ENCODE assay signal across 14 mouse cellular contexts in the genomic region with DNA sequence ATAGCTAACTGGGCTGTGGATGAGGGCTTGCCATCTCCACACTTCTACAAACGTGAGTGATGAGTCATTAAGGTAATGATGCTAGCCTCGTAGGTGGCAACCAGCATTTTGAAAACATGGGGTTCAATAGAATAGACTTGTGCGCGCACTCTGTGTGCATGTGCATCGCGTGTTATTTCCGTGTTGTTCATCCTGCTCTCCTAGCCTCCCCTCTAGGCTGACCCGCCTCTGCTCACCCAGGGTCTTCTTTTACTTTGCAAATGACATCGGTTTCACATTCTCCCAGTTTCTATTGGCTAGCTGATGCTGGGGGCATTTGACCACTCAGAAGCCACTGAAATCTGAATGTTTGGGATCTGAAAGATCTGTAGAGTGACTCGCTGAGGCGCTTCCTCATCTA. TPM values are rescaled to one million over a fixed set of nuclear protein-coding genes. Genes with fewer than 3 reads are reported as not detected.
DNase-seq lines count a peak whose midpoint lies in the region; ATAC-seq lines count a peak whose summit lies in the region.
"Had no signal": no experiment of that assay in that cellular context is flagged by ENCODE, and none has a peak within 500 bp of the region (broad histone marks: within the 10 kb centered on the region; RNA-seq: fewer than 3 reads in every experiment).

No protein-coding gene starts in this region.

- ATAC-seq in heart, embryonic 15.5 days (replicated peaks; ENCODE audit: insufficient number of reproducible peaks, insufficient read depth, low FRiP score, low read depth), result no peak
- no peak for ATAC-seq in embryonic facial prominence, embryonic 13.5 days (ENCODE audit: insufficient number of reproducible peaks, insufficient read depth, low FRiP score, low TSS enrichment, low read depth)
- ATAC-seq in midbrain, embryonic 12.5 days (ENCODE audit: low FRiP score, low read depth), result no peak

- peaks cover 15% of the 10 kb centered on the region for H3K4me1 ChIP-seq in heart, embryonic 15.5 days (replicated peaks)
- peaks cover 16% of the 10 kb centered on the region for H3K4me1 ChIP-seq in embryonic facial prominence, embryonic 13.5 days
- H3K4me1 ChIP-seq in hindbrain, embryonic 10.5 days (replicated peaks), result peaks cover 19% of the 10 kb centered on the region
- H3K4me1 ChIP-seq in midbrain, embryonic 12.5 days, result peaks cover 9% of the 10 kb centered on the region; the same call in 1 of the 2 replicates

- 31% methylated on average over 11 of the region's 11 CpGs for WGBS in heart, embryonic 15.5 days
- 27% methylated on average over 11 of the region's 11 CpGs for WGBS in embryonic facial prominence, embryonic 13.5 days
- 32% methylated on average over 11 of the region's 11 CpGs for WGBS in hindbrain, embryonic 10.5 days
- WGBS in midbrain, embryonic 12.5 days, result 36% methylated on average over 11 of the region's 11 CpGs

- H3K4me3 ChIP-seq in heart, embryonic 15.5 days, result no peak overlapping the region
- no peak overlapping the region for H3K4me3 ChIP-seq in embryonic facial prominence, embryonic 13.5 days
- peak overlapping the region; percentile 52 for H3K4me3 ChIP-seq in hindbrain, embryonic 10.5 days
- no peak overlapping the region; the same call in 1 of the 2 replicates for H3K4me3 ChIP-seq in midbrain, embryonic 12.5 days

- peaks cover 37% of the 10 kb centered on the region for H3K27me3 ChIP-seq in heart, embryonic 15.5 days
- H3K27me3 ChIP-seq in embryonic facial prominence, embryonic 13.5 days, result peaks cover 39% of the 10 kb centered on the region
- peaks cover 43% of the 10 kb centered on the region for H3K27me3 ChIP-seq in hindbrain, embryonic 10.5 days (ENCODE audit: insufficient read depth, poor library complexity, severe bottlenecking)
- H3K27me3 ChIP-seq in midbrain, embryonic 12.5 days, result peaks cover 38% of the 10 kb centered on the region

- H3K4me2 ChIP-seq in heart, embryonic 15.5 days, result peak overlapping the region; percentile 75; the same call in 1 of the 2 replicates
- peak overlapping the region; percentile 65; the same call in 1 of the 2 replicates for H3K4me2 ChIP-seq in embryonic facial prominence, embryonic 13.5 days
- H3K4me2 ChIP-seq in midbrain, embryonic 12.5 days (replicated peaks), result peak overlapping the region; percentile 54

- DNase-seq in heart, postnatal 4 days, result no peak
- no peak for DNase-seq in hindbrain, embryonic 10.5 days (ENCODE audit: low spot score)
- no peak for DNase-seq in layer of hippocampus, postnatal 10 days (ENCODE audit: low spot score in 2 of 2)
- DNase-seq in thymus, postnatal 10 days (ENCODE audit: low spot score in 2 of 2), result no peak
- no peak for DNase-seq in right cerebral cortex, adult 18-20 months
- DNase-seq: kidney, adult 9 months; right cerebral cortex, postnatal 4 days; thymus, postnatal 36 days had no signal

- H3K27ac ChIP-seq in heart, embryonic 15.5 days, result no peak overlapping the region
- H3K27ac ChIP-seq in embryonic facial prominence, embryonic 13.5 days, result no peak overlapping the region
- no peak overlapping the region for H3K27ac ChIP-seq in hindbrain, embryonic 10.5 days
- no peak overlapping the region for H3K27ac ChIP-seq in midbrain, embryonic 12.5 days (replicated peaks)
- H3K27ac ChIP-seq: embryonic facial prominence, embryonic 15.5 days; layer of hippocampus, adult 2 months had no signal

- H3K9ac ChIP-seq in heart, embryonic 15.5 days, result no peak overlapping the region
- no peak overlapping the region for H3K9ac ChIP-seq in embryonic facial prominence, embryonic 13.5 days
- no peak overlapping the region for H3K9ac ChIP-seq in midbrain, embryonic 12.5 days (replicated peaks)
- H3K9ac ChIP-seq: embryonic facial prominence, embryonic 15.5 days had no signal

- H3K9me3 ChIP-seq in heart, embryonic 15.5 days (replicated peaks), result no peaks in the 10 kb centered on the region
- H3K9me3 ChIP-seq in embryonic facial prominence, embryonic 13.5 days, result no peaks in the 10 kb centered on the region
- no peaks in the 10 kb centered on the region for H3K9me3 ChIP-seq in hindbrain, embryonic 10.5 days
- no peaks in the 10 kb centered on the region for H3K9me3 ChIP-seq in midbrain, embryonic 12.5 days
- H3K9me3 ChIP-seq: embryonic facial prominence, embryonic 15.5 days had no signal

- H3K36me3 ChIP-seq in heart, embryonic 15.5 days, result no peaks in the 10 kb centered on the region
- no peaks in the 10 kb centered on the region for H3K36me3 ChIP-seq in embryonic facial prominence, embryonic 13.5 days
- H3K36me3 ChIP-seq in hindbrain, embryonic 10.5 days, result no peaks in the 10 kb centered on the region
- no peaks in the 10 kb centered on the region for H3K36me3 ChIP-seq in midbrain, embryonic 12.5 days
- H3K36me3 ChIP-seq: embryonic facial prominence, embryonic 15.5 days had no signal

RNA-seq across cellular contexts. Expression of a gene that starts 1.6 kb away (rescaled TPM):
- polyA plus RNA-seq in heart, embryonic 15.5 days (2015; fragmentation: Nextera tagmentation; extraction: Ambion mirVana), result 0.09 TPM in 1 of 2 replicates, not detected in the other
- 1 to 10 TPM; 1.3 TPM for total RNA-seq in heart, postnatal 4 days (2021)
- polyA plus RNA-seq in embryonic facial prominence, embryonic 13.5 days (2015; fragmentation: Nextera tagmentation; extraction: Ambion mirVana), result 0.10 and 0.36 TPM in 2 replicates
- polyA plus RNA-seq in hindbrain, embryonic 10.5 days (2016; fragmentation: Nextera tagmentation; extraction: Ambion mirVana), result not detected in 2 replicates
- 0.09 TPM in 1 of 2 replicates, not detected in the other for polyA plus RNA-seq in midbrain, embryonic 12.5 days (2016; fragmentation: Nextera tagmentation; extraction: Ambion mirVana)
- total RNA-seq in layer of hippocampus, postnatal 10 days (2021), result 1 to 10 TPM; 6.0 to 6.4 TPM
- total RNA-seq: liver, adult 2 months had no signal
- polyA plus RNA-seq: liver, adult 2 months had no signal
